Mouse (Mus musculus) hindbrain, postnatal 0 days (tissue): Measurements from ENCODE around the gene Abcf3. TPM values are rescaled to one million over a fixed set of nuclear protein-coding genes. Genes with fewer than 3 reads are reported as not detected.

Experiments used
- ATAC-seq: fragments of 200-750 bp; cut with Nextera tagmentation; 2 replicates; pipeline ENCODE4 v1.8.0; 2017; ENCODE audit warnings: mild to moderate bottlenecking, moderate TSS enrichment, moderate library complexity
- DNase-seq: peaks from one replicate; pipeline ENCODE4 v3.0.0-alpha.2; 2015; ENCODE audit warnings: low spot score
- H3K27ac ChIP-seq: fragments of 300-500 bp; sonication (generic); 2 replicates; pipeline ENCODE4 v1.5.1; 2014; ENCODE audit warnings: mild to moderate bottlenecking
- H3K27me3 ChIP-seq: fragments of 300-500 bp; sonication (generic); 2 replicates; pipeline ENCODE4 v1.6.1; 2014; ENCODE audit warnings: low read length, mixed read lengths; ENCODE audit not compliant: insufficient read depth
- H3K36me3 ChIP-seq: fragments of 300-500 bp; sonication (generic); 2 replicates; pipeline ENCODE4 v1.6.1; 2014; ENCODE audit warnings: low read length, mixed read lengths; ENCODE audit not compliant: insufficient read depth
- H3K4me1 ChIP-seq: fragments of 300-500 bp; sonication (generic); 2 replicates; pipeline ENCODE4 v1.6.1; 2014; ENCODE audit warnings: antibody characterized with exemption, low read length, mixed read lengths; ENCODE audit not compliant: insufficient read depth
- H3K4me2 ChIP-seq: fragments of 300-500 bp; sonication (generic); 2 replicates; pipeline ENCODE4 v1.6.1; 2014; ENCODE audit warnings: low read depth, mild to moderate bottlenecking, low read length, moderate library complexity, mixed read lengths
- H3K4me3 ChIP-seq: fragments of 300-500 bp; sonication (generic); 2 replicates; pipeline ENCODE4 v1.5.1; 2014; ENCODE audit warnings: low read length
- H3K9ac ChIP-seq: fragments of 300-500 bp; sonication (generic); replicated peaks from 2 replicates; pipeline ENCODE4 v1.6.1; 2014; ENCODE audit warnings: mild to moderate bottlenecking, low read length, moderate library complexity, mixed read lengths
- H3K9me3 ChIP-seq: fragments of 300-500 bp; sonication (generic); 2 replicates; pipeline ENCODE4 v1.6.1; 2016; ENCODE audit warnings: low read length, mixed read lengths
- CTCF ChIP-seq: IDR thresholded peaks from 2 replicates; pipeline ENCODE4 v1.5.1; 2016; ENCODE audit warnings: antibody characterized with exemption, control low read depth, low read depth
- WGBS: fragments of 180-500 bp; shearing (Covaris S2); extraction: QIAGEN DNeasy Blood & Tissue Kit; methylation state at CpG from one replicate; pipeline ENCODE4 v1.1.7; 2014; 5-methylcytosine and 5-hydroxymethylcytosine counted together
- polyA plus RNA-seq: library from polyadenylated mRNA; unstranded; fragments of >200 nt; fragmentation: Nextera tagmentation; extraction: Ambion mirVana; gene quantifications from 2 replicates; pipeline ENCODE4 v1.2.1, GENCODE M21; 2015
- total RNA-seq: library from RNA; depleted of rRNA; stranded (reverse); fragments of >200 nt; gene quantifications from 2 replicates; pipeline ENCODE4 v1.2.3, GENCODE M21; 2014

The Abcf3 gene
- total and polyA plus RNA-seq, 2 experiments from 2014 or later = 63.4 to 67.5 TPM

- Histone ChIP-seq H3K27me3 (no peaks in the 10 kb centered on the region), H3K4me1 (peaks cover 18% of the 10 kb centered on the region), H3K9ac (no peak overlapping the region), H3K4me2 (peak overlapping the region; percentile 37; the same call in 1 of the 2 replicates), H3K9me3 (no peaks in the 10 kb centered on the region), H3K4me3 (no peak overlapping the region), H3K27ac (no peak overlapping the region), H3K36me3 (peaks cover 43% of the 10 kb centered on the region)
- DNase-seq (no peak), ATAC-seq (no peak)
- no peak for TF ChIP-seq CTCF
- WGBS = 49% methylated on average over 10 of the region's 10 CpGs
Measured at GRCm38 (mm10) chr16:20534617-20535295, 13.6 kb upstream of the Abcf3 start.

DNA sequence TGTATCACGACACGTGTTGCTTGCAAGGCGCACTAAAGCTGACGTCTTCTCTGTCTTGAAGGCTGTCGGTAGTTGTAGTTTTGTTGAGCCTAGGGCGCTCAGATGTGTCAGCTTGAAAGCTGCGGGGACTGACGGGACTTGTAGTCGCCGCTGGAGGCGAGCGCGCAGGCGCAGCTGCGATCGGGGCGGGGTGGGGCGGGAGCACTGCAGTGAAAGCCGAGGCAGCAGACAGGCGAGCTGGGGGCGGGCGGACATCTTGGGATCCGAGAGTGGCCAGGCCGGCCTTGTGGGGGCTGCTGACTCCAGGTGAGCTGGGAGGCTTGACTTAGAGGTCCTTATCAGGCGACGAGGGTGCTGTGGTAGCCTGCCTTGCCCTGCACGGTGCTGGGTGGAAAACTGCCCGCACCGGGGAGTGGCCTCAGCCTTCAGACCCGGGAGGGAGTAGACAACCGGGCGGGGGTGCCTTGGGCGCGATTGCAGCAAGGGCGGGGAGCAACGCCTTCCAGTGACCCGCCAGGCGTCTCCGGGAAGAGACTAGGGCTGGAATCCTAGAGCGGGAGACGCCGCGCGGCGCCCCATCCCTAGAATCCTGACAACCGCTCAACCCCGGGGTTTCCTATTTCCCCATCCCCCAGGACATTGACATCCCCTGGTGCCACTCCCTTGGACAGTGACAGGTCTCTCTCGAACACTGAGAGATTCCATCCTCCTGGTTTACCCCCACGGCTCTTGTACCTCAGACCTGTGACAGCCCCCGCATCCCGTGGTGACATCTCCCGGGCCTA lies 12.9 kb upstream of the Abcf3 start, which contains the start of gene Ap2m1:
Gene Ap2m1 (plus strand): TSS at position 183 of the 785 bp plus-strand sequence.
- peak within 1 kb of the TSS; percentile 97 for H3K9ac ChIP-seq
- H3K27me3 ChIP-seq = no peaks in the 10 kb centered on the region
- ATAC-seq = peak; percentile 98
- no peak for TF ChIP-seq CTCF
- H3K27ac ChIP-seq = peak within 1 kb of the TSS; percentile 93
- H3K9me3 ChIP-seq = no peaks in the 10 kb centered on the region
- WGBS = under 1% methylated on average over 52 of the region's 52 CpGs
- H3K4me3 ChIP-seq = peak within 1 kb of the TSS; percentile 96
- peaks cover 18% of the 10 kb centered on the region for H3K4me1 ChIP-seq
- H3K4me2 ChIP-seq = peak within 1 kb of the TSS; percentile 91
- DNase-seq = peak; percentile 99
- H3K36me3 ChIP-seq = peaks cover 45% of the 10 kb centered on the region

DNA sequence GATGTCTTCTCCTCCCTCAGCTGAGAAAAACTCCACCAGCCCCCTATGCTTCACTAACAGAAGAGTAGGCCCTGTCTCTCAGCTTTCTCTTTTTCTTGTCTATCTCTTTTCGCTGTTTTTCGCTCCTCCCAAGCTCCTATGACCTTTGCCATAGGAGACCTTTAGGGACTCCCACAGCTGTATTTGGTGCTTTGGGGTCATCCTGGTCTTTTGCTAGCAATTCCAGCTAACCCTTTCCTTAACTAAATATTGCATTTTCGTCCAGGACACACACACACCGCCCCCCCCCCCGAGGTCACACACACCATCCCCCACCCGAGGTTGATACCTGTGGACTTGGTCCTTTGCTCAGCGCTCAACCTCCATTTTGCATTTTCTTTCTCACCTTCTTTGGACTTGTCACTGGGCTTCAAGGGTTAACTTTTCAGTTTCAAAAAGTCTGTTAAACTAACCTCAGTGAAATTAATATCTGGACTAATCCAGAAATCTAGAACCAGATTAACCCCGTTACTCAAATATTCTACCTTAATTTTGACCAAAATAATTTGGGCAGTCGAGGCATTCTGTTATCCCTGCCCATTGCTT lies 12.2 kb upstream of the Abcf3 start:
- Histone ChIP-seq H3K27ac (peak overlapping the region; percentile 93), H3K4me2 (peak overlapping the region; percentile 91), H3K4me3 (peak overlapping the region; percentile 96), H3K4me1 (peaks cover 18% of the 10 kb centered on the region), H3K27me3 (no peaks in the 10 kb centered on the region), H3K9ac (peak overlapping the region; percentile 97), H3K9me3 (no peaks in the 10 kb centered on the region), H3K36me3 (peaks cover 44% of the 10 kb centered on the region)
- DNase-seq (no peak), ATAC-seq (no peak)
- TF ChIP-seq CTCF = no peak
- WGBS = 26% methylated on average over 9 of the region's 9 CpGs

DNA sequence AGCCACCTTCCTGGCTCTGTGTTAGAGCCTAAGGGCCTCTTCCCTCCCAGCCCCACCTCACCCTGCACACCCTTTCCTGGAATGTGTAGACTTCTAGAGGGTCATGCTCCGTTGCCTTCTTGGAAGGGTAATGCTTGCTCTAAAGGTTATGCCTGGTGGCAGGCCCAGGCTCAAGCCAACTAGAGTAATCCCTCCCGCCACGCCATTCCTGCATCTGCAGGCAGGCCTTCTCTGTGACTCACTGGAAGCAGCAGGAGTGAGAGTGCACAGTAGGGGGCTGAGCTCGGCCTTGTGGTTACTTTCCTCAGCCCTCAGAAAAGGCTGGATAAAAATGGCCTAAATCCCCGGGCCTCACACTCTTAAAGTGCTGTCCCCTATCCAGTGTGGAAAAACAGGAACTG lies 11.3 kb upstream of the Abcf3 start:
- H3K4me3 ChIP-seq = peak overlapping the region; percentile 96
- no peaks in the 10 kb centered on the region for H3K9me3 ChIP-seq
- WGBS = 17% methylated on average over 5 of the region's 5 CpGs
- ATAC-seq (no peak), DNase-seq (peak; percentile 24)
- TF ChIP-seq CTCF = no peak
- H3K9ac ChIP-seq = peak overlapping the region; percentile 97
- H3K36me3 ChIP-seq = peaks cover 44% of the 10 kb centered on the region
- peak overlapping the region; percentile 3 for H3K27ac ChIP-seq
- H3K27me3 ChIP-seq = no peaks in the 10 kb centered on the region
- peak overlapping the region; percentile 91 for H3K4me2 ChIP-seq
- H3K4me1 ChIP-seq = peaks cover 18% of the 10 kb centered on the region

DNA sequence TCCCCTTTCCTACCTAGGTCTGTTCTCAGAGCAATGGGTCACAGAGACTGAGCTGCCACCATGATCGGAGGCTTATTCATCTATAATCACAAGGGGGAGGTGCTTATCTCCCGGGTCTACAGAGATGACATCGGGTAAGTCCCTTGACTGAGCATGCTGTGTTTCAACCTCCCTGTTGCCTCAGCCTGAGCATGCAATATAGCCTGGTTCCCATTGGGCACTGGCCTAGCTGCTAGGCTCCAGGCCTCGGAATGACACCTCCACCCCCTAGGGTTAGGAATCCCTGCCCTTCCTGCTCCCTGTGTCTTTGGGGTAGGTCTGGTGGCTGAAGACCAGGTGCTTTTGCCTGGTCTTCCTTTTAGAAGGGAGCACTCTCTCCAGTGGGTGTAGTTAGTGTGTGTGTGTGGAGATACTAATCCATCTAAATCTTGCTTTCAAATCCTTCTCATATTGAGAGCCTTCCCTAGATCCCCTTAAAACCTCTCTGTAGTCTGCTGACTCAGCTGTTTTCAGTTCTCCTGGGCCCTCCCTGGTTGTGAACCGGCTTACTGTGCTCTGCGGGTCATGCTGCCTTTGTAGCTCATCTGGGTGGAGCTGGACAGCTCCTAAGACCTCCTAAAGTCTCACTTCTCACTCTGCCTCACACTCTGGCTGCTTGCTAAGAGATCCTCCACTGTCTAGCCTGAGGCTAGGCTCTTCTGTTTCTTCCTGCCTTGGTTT lies 10.6 kb upstream of the Abcf3 start:
- Histone ChIP-seq H3K4me3 (peak overlapping the region; percentile 96), H3K4me1 (peaks cover 18% of the 10 kb centered on the region), H3K9ac (peak overlapping the region; percentile 97), H3K27ac (no peak overlapping the region), H3K4me2 (peak overlapping the region; percentile 91), H3K9me3 (no peaks in the 10 kb centered on the region), H3K36me3 (peaks cover 46% of the 10 kb centered on the region), H3K27me3 (no peaks in the 10 kb centered on the region)
- no peak for TF ChIP-seq CTCF
- ATAC-seq = no peak
- WGBS = 38% methylated on average over 6 of the region's 6 CpGs
- no peak for DNase-seq

- ATAC-seq (no peak), DNase-seq (no peak)
- Histone ChIP-seq H3K36me3 (peaks cover 58% of the 10 kb centered on the region), H3K4me3 (no peak overlapping the region), H3K4me2 (no peak overlapping the region), H3K9ac (no peak overlapping the region), H3K27me3 (no peaks in the 10 kb centered on the region), H3K27ac (no peak overlapping the region), H3K4me1 (peaks cover 18% of the 10 kb centered on the region), H3K9me3 (no peaks in the 10 kb centered on the region)
- TF ChIP-seq CTCF = no peak
- WGBS = 61% methylated on average over 3 of the region's 3 CpGs
Measured at GRCm38 (mm10) chr16:20539649-20540048, 8.7 kb upstream of the Abcf3 start.
